Mouse (Mus musculus): Measurements from ENCODE around the gene Fam171a2. TPM values are rescaled to one million over a fixed set of nuclear protein-coding genes. Genes with fewer than 3 reads are reported as not detected.
"Not testable (repeated sequence)": the region's sequence is repeated elsewhere in the genome, so short reads cannot be mapped to it uniquely, and the experiment has no call there.

Gene Fam171a2
- total and polyA plus RNA-seq, 2 experiments from 2014 or later, result 1.7 to 40.8 TPM

GRCm38 (mm10) chr11:102394421-102395124, 52.9 kb downstream of the Fam171a2 start:
- Histone ChIP-seq H3K4me1 (ENCODE audit: control insufficient read depth, insufficient read depth) (peaks cover 19% of the 10 kb centered on the region), H3K9ac (replicated peaks; ENCODE audit: low read depth, low read length) (no peak overlapping the region), H3K27ac (ENCODE audit: low read depth) (no peak overlapping the region), H3K4me2 (ENCODE audit: low read depth, low read length) (no peak overlapping the region), H3K36me3 (replicated peaks; ENCODE audit: control insufficient read depth, insufficient read depth, low read length) (no peaks in the 10 kb centered on the region), H3K4me3 (ENCODE audit: low read depth, low read length) (no peak overlapping the region), H3K9me3 (replicated peaks; ENCODE audit: control insufficient read depth, low read length) (no peaks in the 10 kb centered on the region), H3K27me3 (ENCODE audit: control insufficient read depth, insufficient read depth, low read length) (peaks cover 39% of the 10 kb centered on the region)
- no peak for DNase-seq (ENCODE audit: low spot score)
- TF ChIP-seq CTCF (IDR thresholded peaks at IDR 0.05; ENCODE audit: low read depth) (no peak), EP300 (IDR thresholded peaks at IDR 0.05; ENCODE audit: low read depth) (no peak)
- 77% methylated on average over 9 of the region's 9 CpGs for WGBS
- ATAC-seq (ENCODE audit: insufficient read depth, low read depth), result no peak

GRCm38 (mm10) chr11:102393719-102394420, 53.6 kb downstream of the Fam171a2 start:
- no peak for ATAC-seq (ENCODE audit: insufficient read depth, low read depth)

DNA sequence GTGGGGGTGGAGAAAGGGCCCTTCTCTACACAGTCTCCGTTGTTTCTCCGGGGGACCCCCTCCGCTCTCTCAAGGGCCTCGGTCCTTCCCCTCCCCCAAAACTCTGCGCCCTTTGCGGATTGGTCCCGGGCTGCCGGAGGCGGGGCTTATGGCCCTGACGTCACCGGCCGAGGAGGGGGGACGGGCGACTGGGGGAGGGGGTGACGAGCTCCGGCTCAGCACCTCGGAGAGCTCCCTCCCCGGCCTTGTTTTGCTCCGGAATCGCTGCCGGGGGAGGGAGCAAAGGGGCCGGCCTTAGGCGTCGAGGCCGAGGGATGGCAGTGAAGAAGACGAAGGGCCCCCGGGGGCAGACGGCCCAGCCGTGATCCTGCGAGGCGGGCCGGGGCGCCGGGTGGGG, 54.2 kb downstream of the Fam171a2 start, which contains the start of gene Rundc3a:
TSS of gene Rundc3a (plus strand) at position 166 of the 397 bp plus-strand sequence.
- peaks cover 25% of the 10 kb centered on the region for H3K27me3 ChIP-seq (ENCODE audit: control insufficient read depth, insufficient read depth, low read length)
- peaks cover 19% of the 10 kb centered on the region for H3K4me1 ChIP-seq (ENCODE audit: control insufficient read depth, insufficient read depth)
- ATAC-seq (ENCODE audit: insufficient read depth, low read depth), result peak; percentile 75
- WGBS, result 0% methylated on average over 30 of the region's 34 CpGs
- H3K9me3 ChIP-seq (replicated peaks; ENCODE audit: control insufficient read depth, low read length), result no peaks in the 10 kb centered on the region
- DNase-seq (ENCODE audit: low spot score), result peak; percentile 70
- H3K4me2 ChIP-seq (ENCODE audit: low read depth, low read length), result peak within 1 kb of the TSS; percentile 70
- H3K27ac ChIP-seq (ENCODE audit: low read depth), result no peak within 1 kb of the TSS
- peak within 1 kb of the TSS; percentile 36 for H3K4me3 ChIP-seq (ENCODE audit: low read depth, low read length)
- TF ChIP-seq CTCF (IDR thresholded peaks at IDR 0.05; ENCODE audit: low read depth) (no peak), EP300 (IDR thresholded peaks at IDR 0.05; ENCODE audit: low read depth) (no peak)
- H3K9ac ChIP-seq (replicated peaks; ENCODE audit: low read depth, low read length), result no peak within 1 kb of the TSS
- no peaks in the 10 kb centered on the region for H3K36me3 ChIP-seq (replicated peaks; ENCODE audit: control insufficient read depth, insufficient read depth, low read length)

More at GRCm38 (mm10) chr11:102393719-102394420, 53.6 kb downstream of the Fam171a2 start:
- peaks cover 32% of the 10 kb centered on the region for H3K27me3 ChIP-seq (ENCODE audit: control insufficient read depth, insufficient read depth, low read length)
- no peak for DNase-seq (ENCODE audit: low spot score)
- H3K4me2 ChIP-seq (ENCODE audit: low read depth, low read length), result peak overlapping the region; percentile 70
- peaks cover 19% of the 10 kb centered on the region for H3K4me1 ChIP-seq (ENCODE audit: control insufficient read depth, insufficient read depth)
- WGBS, result 7% methylated on average over 17 of the region's 17 CpGs
- H3K9ac ChIP-seq (replicated peaks; ENCODE audit: low read depth, low read length), result no peak overlapping the region
- TF ChIP-seq CTCF (IDR thresholded peaks at IDR 0.05; ENCODE audit: low read depth) (no peak), EP300 (IDR thresholded peaks at IDR 0.05; ENCODE audit: low read depth) (no peak)
- no peak overlapping the region for H3K27ac ChIP-seq (ENCODE audit: low read depth)
- H3K4me3 ChIP-seq (ENCODE audit: low read depth, low read length), result peak overlapping the region; percentile 36
- no peaks in the 10 kb centered on the region for H3K9me3 ChIP-seq (replicated peaks; ENCODE audit: control insufficient read depth, low read length)
- H3K36me3 ChIP-seq (replicated peaks; ENCODE audit: control insufficient read depth, insufficient read depth, low read length), result no peaks in the 10 kb centered on the region

GRCm38 (mm10) chr11:102392441-102393237, 54.8 kb downstream of the Fam171a2 start:
- ATAC-seq (ENCODE audit: insufficient read depth, low read depth) (0 out of 2 replicates have a peak, but pooled peaks have one; percentile 22), DNase-seq (ENCODE audit: low spot score) (no peak)
- Histone ChIP-seq H3K9ac (replicated peaks; ENCODE audit: low read depth, low read length) (no peak overlapping the region), H3K4me1 (ENCODE audit: control insufficient read depth, insufficient read depth) (peaks cover 19% of the 10 kb centered on the region), H3K27ac (ENCODE audit: low read depth) (no peak overlapping the region), H3K9me3 (replicated peaks; ENCODE audit: control insufficient read depth, low read length) (no peaks in the 10 kb centered on the region), H3K36me3 (replicated peaks; ENCODE audit: control insufficient read depth, insufficient read depth, low read length) (no peaks in the 10 kb centered on the region), H3K4me2 (ENCODE audit: low read depth, low read length) (peak overlapping the region; percentile 70), H3K4me3 (ENCODE audit: low read depth, low read length) (peak overlapping the region; percentile 36), H3K27me3 (ENCODE audit: control insufficient read depth, insufficient read depth, low read length) (peaks cover 21% of the 10 kb centered on the region)
- WGBS, result 19% methylated on average over 15 of the region's 15 CpGs
- TF ChIP-seq EP300 (IDR thresholded peaks at IDR 0.05; ENCODE audit: low read depth), result no peak
- no peak for TF ChIP-seq CTCF (IDR thresholded peaks at IDR 0.05; ENCODE audit: low read depth)

DNA sequence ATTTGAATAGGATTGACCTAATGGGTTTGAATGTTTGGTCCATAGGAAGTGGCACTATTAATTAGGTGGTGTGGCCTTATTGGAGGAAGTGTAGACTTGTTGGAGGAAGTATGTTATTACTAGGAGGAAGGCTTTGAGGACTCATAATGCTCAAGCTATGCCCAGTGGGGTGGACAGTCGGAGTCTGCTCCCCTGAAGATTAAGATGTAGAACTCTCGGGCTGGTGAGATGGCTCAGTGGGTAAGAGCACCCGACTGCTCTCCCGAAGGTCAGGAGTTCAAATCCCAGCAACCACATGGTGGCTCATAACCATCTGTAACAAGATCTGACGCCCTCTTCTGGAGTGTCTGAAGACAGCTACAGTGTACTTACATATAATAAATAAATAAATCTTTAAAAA, 58.0 kb downstream of the Fam171a2 start:
- not testable (repeated sequence) for H3K4me2 ChIP-seq (ENCODE audit: low read depth, low read length); ATAC-seq (ENCODE audit: insufficient read depth, low read depth); H3K36me3 ChIP-seq (replicated peaks; ENCODE audit: control insufficient read depth, insufficient read depth, low read length); DNase-seq (ENCODE audit: low spot score); H3K4me3 ChIP-seq (ENCODE audit: low read depth, low read length); H3K27ac ChIP-seq (ENCODE audit: low read depth); H3K9ac ChIP-seq (replicated peaks; ENCODE audit: low read depth, low read length); H3K27me3 ChIP-seq (ENCODE audit: control insufficient read depth, insufficient read depth, low read length); H3K9me3 ChIP-seq (replicated peaks; ENCODE audit: control insufficient read depth, low read length)
- H3K4me1 ChIP-seq (ENCODE audit: control insufficient read depth, insufficient read depth), result peaks cover 19% of the 10 kb centered on the region
- WGBS, result 88% methylated on average over 4 of the region's 5 CpGs

Small RNA genes within 50 kb of the gene (microRNA-seq; reads per million reads assigned to microRNA genes)
- not detected for gene Mir6930

Other genes starting within 250 kb of the Fam171a2 start
- gene Hdac5, start 217.5 kb downstream of the Fam171a2 start, total RNA-seq (2014; rRNA removed; ENCODE audit: low replicate concordance), result 194 and 287 TPM in 2 replicates
- gene Hdac5, start 217.5 kb downstream of the Fam171a2 start, polyA plus RNA-seq (2015; fragmentation: Nextera tagmentation; extraction: Ambion mirVana), result 51.4 and 67.2 TPM in 2 replicates
- gene BC030867, start 198.8 kb downstream of the Fam171a2 start, total RNA-seq (2014; rRNA removed; ENCODE audit: low replicate concordance), result 3.9 and 5.6 TPM in 2 replicates
- gene BC030867, start 198.8 kb downstream of the Fam171a2 start, polyA plus RNA-seq (2015; fragmentation: Nextera tagmentation; extraction: Ambion mirVana), result 2.2 and 2.9 TPM in 2 replicates
- 0.99 and 1.2 TPM in 2 replicates for gene Asb16, start 178.9 kb downstream of the Fam171a2 start, total RNA-seq (2014; rRNA removed; ENCODE audit: low replicate concordance)
- 0.07 TPM in 2 replicates for gene Asb16, start 178.9 kb downstream of the Fam171a2 start, polyA plus RNA-seq (2015; fragmentation: Nextera tagmentation; extraction: Ambion mirVana)
- gene Tmub2, start 162.8 kb downstream of the Fam171a2 start, total RNA-seq (2014; rRNA removed; ENCODE audit: low replicate concordance), result 57.4 and 61.7 TPM in 2 replicates
- gene Tmub2, start 162.8 kb downstream of the Fam171a2 start, polyA plus RNA-seq (2015; fragmentation: Nextera tagmentation; extraction: Ambion mirVana), result 29.8 and 30.1 TPM in 2 replicates
- gene Atxn7l3, start 151.1 kb downstream of the Fam171a2 start, total RNA-seq (2014; rRNA removed; ENCODE audit: low replicate concordance), result 32.5 and 36.2 TPM in 2 replicates
- 5.2 and 5.4 TPM in 2 replicates for gene Atxn7l3, start 151.1 kb downstream of the Fam171a2 start, polyA plus RNA-seq (2015; fragmentation: Nextera tagmentation; extraction: Ambion mirVana)
- 30.8 and 34.5 TPM in 2 replicates for gene Ubtf, start 127.9 kb downstream of the Fam171a2 start, total RNA-seq (2014; rRNA removed; ENCODE audit: low replicate concordance)
- gene Ubtf, start 127.9 kb downstream of the Fam171a2 start, polyA plus RNA-seq (2015; fragmentation: Nextera tagmentation; extraction: Ambion mirVana), result 36.5 and 42.5 TPM in 2 replicates
- gene Slc4a1, start 81.5 kb downstream of the Fam171a2 start, total RNA-seq (2014; rRNA removed; ENCODE audit: low replicate concordance), result 1.9 and 7.5 TPM in 2 replicates
- gene Slc4a1, start 81.5 kb downstream of the Fam171a2 start, polyA plus RNA-seq (2015; fragmentation: Nextera tagmentation; extraction: Ambion mirVana), result 1.3 and 3.1 TPM in 2 replicates
- gene Rundc3a, start 54.3 kb downstream of the Fam171a2 start, total RNA-seq (2014; rRNA removed; ENCODE audit: low replicate concordance), result 12.5 TPM in 1 of 2 replicates, not detected in the other
- 0.74 and 0.92 TPM in 2 replicates for gene Rundc3a, start 54.3 kb downstream of the Fam171a2 start, polyA plus RNA-seq (2015; fragmentation: Nextera tagmentation; extraction: Ambion mirVana)
- 281 and 322 TPM in 2 replicates for gene Slc25a39, start 39.7 kb downstream of the Fam171a2 start, total RNA-seq (2014; rRNA removed; ENCODE audit: low replicate concordance)
- gene Slc25a39, start 39.7 kb downstream of the Fam171a2 start, polyA plus RNA-seq (2015; fragmentation: Nextera tagmentation; extraction: Ambion mirVana), result 267 and 269 TPM in 2 replicates
- gene Grn, start 17.4 kb downstream of the Fam171a2 start, total RNA-seq (2014; rRNA removed; ENCODE audit: low replicate concordance), result 134 and 162 TPM in 2 replicates
- 174 and 176 TPM in 2 replicates for gene Grn, start 17.4 kb downstream of the Fam171a2 start, polyA plus RNA-seq (2015; fragmentation: Nextera tagmentation; extraction: Ambion mirVana)
- gene Itga2b, start 22.4 kb upstream of the Fam171a2 start, total RNA-seq (2014; rRNA removed; ENCODE audit: low replicate concordance), result 4.3 and 4.8 TPM in 2 replicates
- 5.4 and 5.6 TPM in 2 replicates for gene Itga2b, start 22.4 kb upstream of the Fam171a2 start, polyA plus RNA-seq (2015; fragmentation: Nextera tagmentation; extraction: Ambion mirVana)
- gene Gpatch8, start 108.7 kb upstream of the Fam171a2 start, total RNA-seq (2014; rRNA removed; ENCODE audit: low replicate concordance), result 13.5 and 40.8 TPM in 2 replicates
- gene Gpatch8, start 108.7 kb upstream of the Fam171a2 start, polyA plus RNA-seq (2015; fragmentation: Nextera tagmentation; extraction: Ambion mirVana), result 23.2 and 25.8 TPM in 2 replicates
- 7.9 TPM in 1 of 2 replicates, not detected in the other for gene Gm11627, start 131.8 kb upstream of the Fam171a2 start, total RNA-seq (2014; rRNA removed; ENCODE audit: low replicate concordance)
- gene Gm11627, start 131.8 kb upstream of the Fam171a2 start, polyA plus RNA-seq (2015; fragmentation: Nextera tagmentation; extraction: Ambion mirVana), result 9.2 and 12.0 TPM in 2 replicates
- 38.1 and 47.1 TPM in 2 replicates for gene Fzd2, start 156.7 kb upstream of the Fam171a2 start, total RNA-seq (2014; rRNA removed; ENCODE audit: low replicate concordance)
- gene Fzd2, start 156.7 kb upstream of the Fam171a2 start, polyA plus RNA-seq (2015; fragmentation: Nextera tagmentation; extraction: Ambion mirVana), result 6.5 and 7.0 TPM in 2 replicates
- 0.04 TPM in 1 of 2 replicates, not detected in the other for gene Meioc, start 216.0 kb upstream of the Fam171a2 start, total RNA-seq (2014; rRNA removed; ENCODE audit: low replicate concordance)
- 0.12 and 0.15 TPM in 2 replicates for gene Meioc, start 216.0 kb upstream of the Fam171a2 start, polyA plus RNA-seq (2015; fragmentation: Nextera tagmentation; extraction: Ambion mirVana)